Mouse (Mus musculus) ovary, adult 18-20 months (tissue): Measurements from ENCODE around the gene Cyp2a12.
"Not testable (repeated sequence)": the region's sequence is repeated elsewhere in the genome, so short reads cannot be mapped to it uniquely, and the experiment has no call there.

Source experiments
- DNase-seq: peaks from one replicate; pipeline ENCODE4 v3.0.0; 2022; ENCODE audit warnings: low spot score, mixed read lengths

Gene Cyp2a12

DNA sequence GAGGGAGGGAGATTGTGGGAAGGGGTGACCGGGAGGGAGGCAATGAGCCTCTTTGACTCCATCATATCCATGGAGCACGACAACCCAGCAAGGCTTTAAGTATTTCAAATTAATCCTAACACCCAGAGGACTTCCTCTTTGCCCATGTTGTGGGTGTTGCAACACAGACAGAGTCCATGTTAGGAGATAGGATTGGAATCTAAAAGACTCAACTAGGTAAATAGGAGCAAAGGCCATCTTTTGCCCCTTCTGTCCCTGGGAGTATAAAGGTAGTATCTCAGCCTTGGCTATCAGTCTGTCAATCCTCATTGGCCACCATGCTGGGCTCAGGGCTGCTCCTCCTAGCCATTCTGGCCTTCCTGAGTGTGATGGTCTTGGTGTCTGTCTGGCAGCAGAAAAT, at the start of gene Cyp2a12:
Gene Cyp2a12 (plus strand): TSS at position 293 of the 400 bp plus-strand sequence.
- DNase-seq = no peak

DNA sequence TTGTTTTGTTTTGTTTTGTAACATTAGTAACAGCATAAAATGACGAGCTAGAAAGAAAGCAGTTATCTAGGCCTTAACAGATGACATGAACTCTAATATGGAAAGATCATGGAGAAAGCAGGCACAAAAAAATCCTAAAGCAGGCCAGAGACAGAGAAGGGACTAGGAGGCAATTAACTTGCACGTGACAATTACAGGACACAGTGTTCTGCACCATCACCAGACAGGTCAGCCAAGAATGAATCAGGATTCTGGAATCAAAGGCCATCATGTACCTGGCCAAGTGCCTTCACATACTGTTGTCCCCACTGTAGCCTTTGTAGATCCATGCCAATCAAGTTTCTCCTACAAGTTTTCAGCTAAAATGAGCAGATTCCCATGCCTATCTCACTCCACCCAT, 47.4 kb upstream of the Cyp2a12 start:
- not testable (repeated sequence) for DNase-seq

DNA sequence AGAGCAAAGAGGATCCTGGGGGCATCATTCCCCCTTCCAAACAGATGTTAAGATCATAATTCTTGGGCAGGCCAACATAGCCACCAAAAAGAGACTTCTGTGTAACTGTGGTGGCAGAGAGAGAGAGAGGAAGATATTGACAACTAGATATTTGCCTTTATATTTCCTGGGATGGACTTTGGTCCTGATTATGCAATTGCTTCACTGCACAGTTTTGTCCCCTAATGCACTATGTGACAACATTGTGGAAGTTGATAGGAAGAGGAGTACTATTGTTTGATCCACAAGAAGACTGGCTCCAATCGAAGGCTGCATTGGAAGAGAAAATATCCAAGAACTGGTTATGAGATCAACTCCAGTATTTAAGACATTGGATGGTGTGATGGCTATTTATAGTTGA, 46.9 kb upstream of the Cyp2a12 start:
- DNase-seq = not testable (repeated sequence)

DNA sequence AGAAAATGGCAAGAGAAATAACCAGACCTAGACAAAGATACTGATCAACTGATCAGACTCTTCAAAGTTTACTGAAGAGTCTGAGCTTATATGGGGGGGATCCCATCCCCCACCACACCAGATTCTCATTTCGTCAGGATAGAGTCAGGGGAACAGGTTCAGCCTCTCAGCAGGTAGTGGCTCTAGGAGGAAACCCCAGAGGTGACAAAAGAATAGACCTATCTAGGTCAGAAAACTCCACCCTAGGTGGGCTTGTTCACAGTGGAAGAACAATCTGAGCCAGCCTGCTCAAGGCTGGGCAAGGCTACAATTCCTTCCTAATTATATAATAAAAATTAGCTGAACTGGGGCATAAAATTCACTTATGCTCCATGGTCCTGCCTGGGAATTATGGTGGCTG, 46.3 kb upstream of the Cyp2a12 start:
- no peak for DNase-seq

DNA sequence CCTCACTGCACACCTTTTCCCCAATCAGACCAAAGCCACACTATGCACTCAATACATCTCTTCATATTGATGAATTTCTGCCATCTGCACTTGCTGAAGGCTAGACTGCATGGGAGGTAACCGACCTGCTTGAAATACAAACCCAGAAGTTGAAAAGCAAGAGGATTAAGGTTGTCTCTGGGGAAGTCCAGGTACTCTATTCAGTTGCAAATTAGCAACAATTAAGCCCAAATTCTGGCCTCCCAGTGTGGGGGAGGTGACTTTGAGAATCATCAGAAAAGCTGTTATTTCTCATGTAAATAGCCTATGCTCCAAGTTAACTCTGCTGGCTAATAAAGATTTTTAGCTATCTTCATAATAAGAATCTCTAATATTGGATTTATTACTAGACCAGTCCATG, 45.7 kb upstream of the Cyp2a12 start:
- DNase-seq = not testable (repeated sequence)

DNA sequence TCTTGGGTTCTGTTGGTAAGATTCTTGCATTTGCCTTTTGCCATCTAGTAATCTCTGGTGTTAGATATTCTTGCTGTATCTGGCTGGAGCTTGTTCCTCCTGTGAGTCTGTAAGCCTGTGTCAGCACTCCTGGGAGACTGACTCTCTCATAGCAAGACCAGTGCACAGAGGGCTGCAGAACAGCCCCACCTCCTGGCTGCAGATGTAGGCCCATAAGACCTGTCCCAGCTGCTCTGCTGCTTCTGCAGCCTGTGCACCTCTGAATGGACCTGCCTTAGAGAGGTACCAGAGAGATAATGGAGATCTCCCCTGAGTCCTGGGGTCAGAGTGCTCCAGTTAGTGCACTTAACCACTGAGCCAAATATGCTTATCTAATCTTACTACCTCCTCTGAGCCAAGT, 2.3 kb upstream of the Cyp2a12 start:
- DNase-seq = not testable (repeated sequence)

DNA sequence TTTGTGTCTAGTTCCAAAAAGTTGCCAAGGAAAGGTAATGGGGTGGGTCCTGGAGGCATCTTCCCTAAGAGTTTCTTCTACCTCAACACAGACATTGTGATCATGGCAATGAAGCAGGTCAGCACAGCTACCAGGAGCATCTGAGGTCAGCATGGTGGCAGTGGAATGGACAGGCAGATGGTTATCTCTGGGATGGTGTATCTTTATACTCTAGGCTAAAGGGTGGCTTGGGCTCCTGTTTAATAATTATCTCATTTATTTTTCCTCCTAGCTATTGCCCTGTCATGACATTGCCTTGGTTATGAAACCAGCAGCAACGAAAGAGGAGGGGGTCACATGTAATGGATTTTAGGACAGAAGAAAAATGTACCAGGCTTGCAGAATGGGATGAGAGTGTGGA, 20.0 kb downstream of the Cyp2a12 start:
- not testable (repeated sequence) for DNase-seq

DNA sequence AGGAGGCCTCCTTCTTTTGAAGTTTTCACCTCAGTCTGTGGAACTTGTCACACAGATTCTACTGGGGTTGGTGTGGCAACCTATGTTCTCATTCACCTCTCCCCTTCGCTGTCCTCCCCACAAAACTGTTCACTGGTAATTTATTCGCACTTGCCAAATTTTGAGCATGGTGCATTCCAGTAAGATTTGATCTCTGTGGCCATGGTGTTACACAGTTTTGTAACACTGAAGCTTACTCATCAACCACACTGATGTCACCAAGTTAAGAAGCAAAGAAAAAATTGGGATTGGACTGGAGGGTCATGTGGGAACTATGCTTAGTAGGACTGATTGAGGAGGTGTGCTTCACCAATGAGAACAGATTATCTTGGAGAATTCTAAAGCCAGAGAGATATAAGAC, 30.5 kb downstream of the Cyp2a12 start:
- DNase-seq = not testable (repeated sequence)

DNA sequence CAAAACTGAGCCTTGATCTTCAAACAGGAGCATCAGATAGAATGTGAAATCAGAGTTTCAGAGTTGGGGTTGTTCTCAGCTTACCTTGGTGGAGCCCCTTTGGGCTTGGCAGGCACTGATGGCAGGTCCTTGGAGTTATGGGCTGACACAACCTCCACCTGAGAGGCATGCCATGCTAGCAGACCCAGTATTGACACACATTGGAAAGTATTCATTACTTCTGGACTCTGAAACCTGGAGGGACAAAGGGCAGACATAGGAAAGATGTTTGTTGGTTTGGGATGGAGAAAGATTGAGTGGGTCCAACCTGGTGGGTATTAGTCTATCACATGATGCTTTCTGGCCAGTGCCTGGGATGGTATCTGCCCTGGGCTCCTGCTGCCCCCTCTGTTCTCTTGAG, 31.0 kb downstream of the Cyp2a12 start:
- DNase-seq = not testable (repeated sequence)

DNA sequence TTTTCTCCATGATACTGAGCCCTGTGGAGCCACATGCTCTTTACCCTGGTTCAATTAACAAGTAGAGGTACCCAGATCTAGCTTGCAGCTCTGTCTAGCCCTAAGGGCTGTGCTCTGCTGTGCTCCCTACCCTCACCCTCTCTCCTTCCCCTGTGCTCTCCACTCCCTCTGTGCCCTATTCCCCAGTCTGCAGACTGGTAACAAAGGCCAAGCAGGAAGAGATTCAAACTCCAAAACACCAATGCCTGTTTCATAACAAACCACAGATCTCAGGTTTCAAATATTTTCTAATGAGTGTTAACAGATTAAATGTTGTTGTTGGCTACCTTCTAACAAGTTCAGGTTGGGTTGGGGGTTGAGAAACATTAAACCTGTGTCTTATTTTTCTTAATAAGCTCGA, 49.8 kb downstream of the Cyp2a12 start:
- DNase-seq = no peak

DNA sequence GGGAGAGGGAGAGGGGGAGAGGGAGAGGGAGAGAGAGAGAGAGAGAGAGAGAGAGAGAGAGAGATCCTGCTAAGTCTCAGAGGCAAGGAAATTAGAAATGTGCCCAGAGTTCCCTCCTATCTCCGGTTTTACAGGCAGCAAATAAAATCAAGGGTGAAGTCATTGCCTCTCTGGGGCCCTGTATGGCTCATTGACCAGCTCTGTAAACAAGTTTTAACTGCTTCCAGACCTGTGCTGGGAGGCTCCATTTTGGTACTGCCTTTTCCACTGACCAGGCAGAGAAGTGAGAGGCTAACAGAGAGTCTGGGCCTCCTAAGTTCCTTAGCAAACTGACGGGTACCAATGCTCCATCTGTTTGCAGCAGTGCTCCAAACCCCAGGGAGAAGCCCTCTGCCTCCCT, 52.7 kb downstream of the Cyp2a12 start:
- DNase-seq = no peak
